Mouse (Mus musculus): ENCODE data around the gene Tspan33. TPM values are rescaled to one million over a fixed set of nuclear protein-coding genes. Genes with fewer than 3 reads are reported as not detected.
A peak's percentile ranks its signal among the peaks of the same experiment; 100 is the strongest.
"Not testable (repeated sequence)": the region's sequence is repeated elsewhere in the genome, so short reads cannot be mapped to it uniquely, and the experiment has no call there.

Tspan33 gene
- polyA plus RNA-seq, 1 experiment from 2014 or later = 2.8 TPM

- Histone ChIP-seq H3K36me3 (ENCODE audit: control insufficient read depth, insufficient read depth) (no peaks in the 10 kb centered on the region), H3K9me3 (replicated peaks; ENCODE audit: control insufficient read depth, low read length) (no peaks in the 10 kb centered on the region), H3K4me2 (ENCODE audit: low read depth, low read length) (no peak overlapping the region), H3K9ac (ENCODE audit: low read length) (no peak overlapping the region), H3K4me3 (ENCODE audit: low read length) (no peak overlapping the region), H3K27ac (ENCODE audit: low read length) (no peak overlapping the region), H3K4me1 (ENCODE audit: control insufficient read depth, insufficient read depth, low read length) (no peaks in the 10 kb centered on the region), H3K27me3 (ENCODE audit: control insufficient read depth, insufficient read depth, low read length) (no peaks in the 10 kb centered on the region)
- no peak for ATAC-seq (replicated peaks; ENCODE audit: extremely low read depth, insufficient read depth, low FRiP score)
- 32% methylated on average over 12 of the region's 12 CpGs for WGBS
These were observed 21.2 kb upstream of the Tspan33 start for GRCm38 (mm10) chr6:29672563-29673411.

GRCm38 (mm10) chr6:29673739-29674138 lies 20.3 kb upstream of the Tspan33 start:
- WGBS = 19% methylated on average over 2 of the region's 2 CpGs
- H3K27me3 ChIP-seq (ENCODE audit: control insufficient read depth, insufficient read depth, low read length) = no peaks in the 10 kb centered on the region

GRCm38 (mm10) chr6:29679947-29680550 lies 14.0 kb upstream of the Tspan33 start:
- WGBS = 81% methylated on average over 9 of the region's 10 CpGs
- H3K27me3 ChIP-seq (ENCODE audit: control insufficient read depth, insufficient read depth, low read length); H3K4me3 ChIP-seq (ENCODE audit: low read length); H3K27ac ChIP-seq (ENCODE audit: low read length); H3K9me3 ChIP-seq (replicated peaks; ENCODE audit: control insufficient read depth, low read length); H3K9ac ChIP-seq (ENCODE audit: low read length); H3K4me2 ChIP-seq (ENCODE audit: low read depth, low read length); H3K4me1 ChIP-seq (ENCODE audit: control insufficient read depth, insufficient read depth, low read length); ATAC-seq (replicated peaks; ENCODE audit: extremely low read depth, insufficient read depth, low FRiP score); H3K36me3 ChIP-seq (ENCODE audit: control insufficient read depth, insufficient read depth): not testable (repeated sequence)

More at GRCm38 (mm10) chr6:29673739-29674138, 20.3 kb upstream of the Tspan33 start:
- Histone ChIP-seq H3K4me3 (ENCODE audit: low read length) (no peak overlapping the region), H3K4me1 (ENCODE audit: control insufficient read depth, insufficient read depth, low read length) (no peaks in the 10 kb centered on the region), H3K9me3 (replicated peaks; ENCODE audit: control insufficient read depth, low read length) (no peaks in the 10 kb centered on the region), H3K27ac (ENCODE audit: low read length) (no peak overlapping the region), H3K4me2 (ENCODE audit: low read depth, low read length) (no peak overlapping the region), H3K36me3 (ENCODE audit: control insufficient read depth, insufficient read depth) (no peaks in the 10 kb centered on the region), H3K9ac (ENCODE audit: low read length) (no peak overlapping the region)
- ATAC-seq (replicated peaks; ENCODE audit: extremely low read depth, insufficient read depth, low FRiP score) = no peak

- H3K9ac ChIP-seq (ENCODE audit: low read length) = no peak overlapping the region
- H3K27me3 ChIP-seq (ENCODE audit: control insufficient read depth, insufficient read depth, low read length) = no peaks in the 10 kb centered on the region
- no peak overlapping the region for H3K4me2 ChIP-seq (ENCODE audit: low read depth, low read length)
- H3K4me3 ChIP-seq (ENCODE audit: low read length) = no peak overlapping the region
- no peaks in the 10 kb centered on the region for H3K36me3 ChIP-seq (ENCODE audit: control insufficient read depth, insufficient read depth)
- no peaks in the 10 kb centered on the region for H3K4me1 ChIP-seq (ENCODE audit: control insufficient read depth, insufficient read depth, low read length)
- WGBS = 46% methylated on average over 4 of the region's 4 CpGs
- H3K27ac ChIP-seq (ENCODE audit: low read length) = no peak overlapping the region
- H3K9me3 ChIP-seq (replicated peaks; ENCODE audit: control insufficient read depth, low read length) = no peaks in the 10 kb centered on the region
- ATAC-seq (replicated peaks; ENCODE audit: extremely low read depth, insufficient read depth, low FRiP score) = no peak
These were observed 12.2 kb upstream of the Tspan33 start for GRCm38 (mm10) chr6:29681853-29682252.

- H3K9ac ChIP-seq (ENCODE audit: low read length) = no peak overlapping the region
- no peaks in the 10 kb centered on the region for H3K36me3 ChIP-seq (ENCODE audit: control insufficient read depth, insufficient read depth)
- no peak overlapping the region for H3K27ac ChIP-seq (ENCODE audit: low read length)
- H3K27me3 ChIP-seq (ENCODE audit: control insufficient read depth, insufficient read depth, low read length) = 0 out of 2 replicates have a peak, but pooled peaks cover 2% of the 10 kb centered on the region
- no peaks in the 10 kb centered on the region for H3K4me1 ChIP-seq (ENCODE audit: control insufficient read depth, insufficient read depth, low read length)
- no peak for ATAC-seq (replicated peaks; ENCODE audit: extremely low read depth, insufficient read depth, low FRiP score)
- H3K9me3 ChIP-seq (replicated peaks; ENCODE audit: control insufficient read depth, low read length) = no peaks in the 10 kb centered on the region
- no peak overlapping the region for H3K4me2 ChIP-seq (ENCODE audit: low read depth, low read length)
- no peak overlapping the region for H3K4me3 ChIP-seq (ENCODE audit: low read length)
- 83% methylated on average over 4 of the region's 4 CpGs for WGBS
These were observed 9.3 kb upstream of the Tspan33 start for GRCm38 (mm10) chr6:29684686-29685085.

GRCm38 (mm10) chr6:29685952-29686351 lies 8.1 kb upstream of the Tspan33 start:
- Histone ChIP-seq H3K4me3 (ENCODE audit: low read length) (no peak overlapping the region), H3K4me1 (ENCODE audit: control insufficient read depth, insufficient read depth, low read length) (no peaks in the 10 kb centered on the region), H3K4me2 (ENCODE audit: low read depth, low read length) (no peak overlapping the region), H3K27me3 (ENCODE audit: control insufficient read depth, insufficient read depth, low read length) (0 out of 2 replicates have a peak, but pooled peaks cover 2% of the 10 kb centered on the region), H3K36me3 (ENCODE audit: control insufficient read depth, insufficient read depth) (no peaks in the 10 kb centered on the region), H3K9ac (ENCODE audit: low read length) (no peak overlapping the region), H3K9me3 (replicated peaks; ENCODE audit: control insufficient read depth, low read length) (no peaks in the 10 kb centered on the region), H3K27ac (ENCODE audit: low read length) (no peak overlapping the region)
- 69% methylated on average over 4 of the region's 4 CpGs for WGBS
- ATAC-seq (replicated peaks; ENCODE audit: extremely low read depth, insufficient read depth, low FRiP score) = no peak

GRCm38 (mm10) chr6:29689458-29689857 lies 4.6 kb upstream of the Tspan33 start:
- Histone ChIP-seq H3K4me1 (ENCODE audit: control insufficient read depth, insufficient read depth, low read length) (peaks cover 4% of the 10 kb centered on the region), H3K27me3 (ENCODE audit: control insufficient read depth, insufficient read depth, low read length) (peaks cover 21% of the 10 kb centered on the region), H3K27ac (ENCODE audit: low read length) (no peak overlapping the region), H3K36me3 (ENCODE audit: control insufficient read depth, insufficient read depth) (no peaks in the 10 kb centered on the region), H3K4me3 (ENCODE audit: low read length) (no peak overlapping the region), H3K9ac (ENCODE audit: low read length) (no peak overlapping the region), H3K4me2 (ENCODE audit: low read depth, low read length) (no peak overlapping the region), H3K9me3 (replicated peaks; ENCODE audit: control insufficient read depth, low read length) (no peaks in the 10 kb centered on the region)
- ATAC-seq (replicated peaks; ENCODE audit: extremely low read depth, insufficient read depth, low FRiP score) = no peak
- WGBS = 67% methylated on average over 8 of the region's 8 CpGs

GRCm38 (mm10) chr6:29694375-29695289 lies 610 bp downstream of the Tspan33 start:
- H3K4me1 ChIP-seq (ENCODE audit: control insufficient read depth, insufficient read depth, low read length) = peaks cover 8% of the 10 kb centered on the region
- H3K27me3 ChIP-seq (ENCODE audit: control insufficient read depth, insufficient read depth, low read length) = peaks cover 21% of the 10 kb centered on the region
- 6% methylated on average over 35 of the region's 35 CpGs for WGBS
- 0 out of 2 replicates have a peak, but pooled peaks have one; percentile 8 for ATAC-seq (replicated peaks; ENCODE audit: extremely low read depth, insufficient read depth, low FRiP score)
- no peak overlapping the region for H3K27ac ChIP-seq (ENCODE audit: low read length)
- H3K9ac ChIP-seq (ENCODE audit: low read length) = peak overlapping the region; percentile 85
- H3K9me3 ChIP-seq (replicated peaks; ENCODE audit: control insufficient read depth, low read length) = no peaks in the 10 kb centered on the region
- H3K4me2 ChIP-seq (ENCODE audit: low read depth, low read length) = peak overlapping the region; percentile 100
- H3K36me3 ChIP-seq (ENCODE audit: control insufficient read depth, insufficient read depth) = no peaks in the 10 kb centered on the region
- peak overlapping the region; percentile 80 for H3K4me3 ChIP-seq (ENCODE audit: low read length)
